Mouse (Mus musculus) left cerebral cortex, postnatal 36 days (tissue): ENCODE measurements around the gene Srrm1. TPM values are rescaled to one million over a fixed set of nuclear protein-coding genes. Genes with fewer than 3 reads are reported as not detected.

Source experiments
- DNase-seq, 2 experiments: peaks; one replicate each; pipeline ENCODE4 v3.0.0; 2021 to 2022; ENCODE audit warnings: low spot score in 2 of 2, mixed read lengths in 1 of 2
- intact Hi-C: fragments of 180-260 bp; cut with DNase I; formaldehyde crosslinking; loops from one replicate; pipeline ENCODE4 v1.15.1; 2025
- total RNA-seq, 2 experiments: library from RNA; stranded (reverse); gene quantifications; 2 replicates each; pipeline ENCODE4 v1.2.3; 2021

Srrm1 gene
- 100 to 1,000 TPM; 101 to 153 TPM for total RNA-seq

DNA sequence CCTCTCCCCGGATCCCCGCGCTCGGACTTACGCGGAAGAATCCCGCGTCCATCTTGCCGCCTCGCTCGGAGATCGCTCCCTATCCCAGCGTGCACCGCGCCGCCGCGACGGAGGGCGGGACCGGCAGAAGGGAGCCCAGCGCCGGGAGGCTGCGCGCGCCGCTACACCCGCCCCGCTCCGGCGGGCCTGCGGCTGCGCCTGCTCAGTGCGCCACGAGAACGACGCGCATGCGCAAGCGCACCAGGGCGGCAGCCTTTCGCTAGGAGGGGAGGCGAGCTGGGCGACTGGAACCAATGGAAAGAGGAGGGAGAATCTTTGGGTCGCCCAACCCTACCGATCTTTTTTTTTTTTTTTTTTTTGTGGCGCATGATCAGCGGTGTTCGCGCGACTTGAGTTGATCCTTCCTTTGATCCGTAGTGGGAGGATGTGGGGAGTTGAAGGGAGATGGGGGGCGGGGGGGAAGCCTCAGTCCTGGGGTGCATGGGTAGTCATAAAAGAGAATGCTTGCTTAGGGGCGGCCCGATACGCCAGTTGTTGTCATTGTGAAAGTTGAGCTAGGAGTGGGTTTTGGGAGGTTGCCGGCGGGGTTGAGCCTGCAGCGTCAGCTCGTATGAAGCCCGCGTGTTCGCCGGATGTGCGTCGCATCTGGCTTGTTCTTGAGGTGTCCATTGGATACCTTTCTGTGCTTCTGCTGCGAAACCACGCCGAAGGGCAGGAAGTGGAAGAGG is at the start of gene Srrm1:
Srrm1 (minus strand) TSS at position 256 of the 728 bp plus-strand sequence.
- DNase-seq: peak; percentile 98 to 100
- intact Hi-C loops: loop anchor here (2.0 kb wide), 1 partner anchor 504 kb away; no protein-coding TSS in a partner anchor

DNA sequence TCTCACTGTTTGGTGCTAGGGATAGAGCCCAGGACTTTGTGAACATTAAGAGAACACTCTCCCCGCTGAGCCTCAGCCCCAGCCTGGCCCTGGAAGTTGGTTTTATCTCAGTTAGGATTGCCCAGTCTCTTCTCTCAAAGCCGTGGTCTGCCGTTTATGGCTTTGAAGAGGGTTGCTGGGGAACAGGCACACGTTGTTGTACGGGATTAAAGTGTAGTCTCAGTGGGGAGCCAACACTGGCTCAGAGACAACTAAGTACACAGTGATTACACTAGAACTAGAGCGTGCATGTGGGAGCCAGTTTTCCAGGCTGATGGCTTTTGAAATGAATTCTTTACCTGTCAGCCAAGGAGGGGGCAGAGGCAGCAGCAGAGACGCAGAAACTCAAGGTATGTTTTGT is 48.8 kb upstream of the Srrm1 start:
- no peak for DNase-seq
- intact Hi-C loops: no loop called here

DNA sequence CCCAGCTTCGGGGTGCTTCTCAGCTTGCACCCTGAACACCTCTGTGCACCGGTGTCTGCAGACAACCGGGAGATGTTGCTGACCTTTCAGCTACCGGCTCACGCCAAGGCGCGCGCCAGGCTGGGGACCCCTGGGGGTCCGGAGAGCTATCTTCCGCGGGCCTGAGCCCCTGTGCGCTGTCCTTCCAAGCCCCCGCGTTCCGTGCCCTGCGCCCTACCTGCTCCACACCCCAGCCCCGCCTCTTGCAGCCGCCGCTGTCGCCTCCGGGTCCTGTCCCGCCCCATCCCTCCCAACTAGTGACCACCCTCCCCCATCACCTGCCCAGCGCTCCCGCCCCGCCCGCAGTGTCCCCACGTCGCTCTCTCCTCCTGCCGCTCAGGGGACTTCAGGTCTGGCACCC is 44.9 kb upstream of the Srrm1 start, which contains the start of gene Ncmap:
Ncmap (minus strand) TSS at position 237 of the 400 bp plus-strand sequence.
- DNase-seq: no peak
- intact Hi-C loops: no loop called here

DNA sequence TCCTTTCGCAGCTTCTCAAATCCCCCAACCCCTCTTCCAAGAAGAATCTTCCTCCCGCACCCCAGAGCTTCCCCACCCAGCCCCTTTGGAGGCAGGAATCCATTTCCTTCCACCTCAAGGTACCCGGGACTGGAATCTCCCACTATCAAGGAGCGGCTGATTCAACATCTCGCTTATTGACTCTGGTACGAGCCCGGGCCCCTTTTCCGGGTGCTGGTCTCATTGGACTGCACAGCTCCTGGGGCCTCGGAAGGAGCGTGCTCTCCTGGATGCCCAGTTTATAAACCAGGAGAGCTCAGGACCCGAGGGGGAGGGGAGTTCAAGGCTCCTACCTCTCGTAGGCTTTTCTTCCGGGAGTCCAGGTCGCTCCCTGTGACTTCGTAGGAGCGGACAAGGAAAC is 44.4 kb upstream of the Srrm1 start:
- intact Hi-C loops: no loop called here

DNA sequence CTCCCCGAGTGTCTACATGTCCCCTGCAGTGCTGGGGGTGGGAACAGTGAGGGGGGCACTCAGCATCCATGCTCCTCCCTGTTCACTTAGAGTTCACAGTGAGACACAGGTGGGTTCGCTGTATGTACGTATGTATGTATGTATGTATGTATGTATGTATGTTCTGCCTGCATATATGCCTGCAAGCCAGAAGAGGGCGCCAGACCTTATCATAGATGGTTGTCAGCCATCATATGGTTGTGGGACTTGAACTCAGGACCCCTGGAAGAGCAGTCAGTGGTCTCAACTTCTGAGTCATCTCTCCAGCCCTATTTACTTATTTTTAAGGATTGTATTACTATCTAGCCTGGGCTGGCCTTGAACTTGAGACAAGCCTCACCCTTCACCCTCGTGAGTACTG is 43.2 kb upstream of the Srrm1 start:
- intact Hi-C loops: no loop called here
- no peak for DNase-seq

More for the DNA sequence above, 44.4 kb upstream of the Srrm1 start:
- DNase-seq: no peak

DNA sequence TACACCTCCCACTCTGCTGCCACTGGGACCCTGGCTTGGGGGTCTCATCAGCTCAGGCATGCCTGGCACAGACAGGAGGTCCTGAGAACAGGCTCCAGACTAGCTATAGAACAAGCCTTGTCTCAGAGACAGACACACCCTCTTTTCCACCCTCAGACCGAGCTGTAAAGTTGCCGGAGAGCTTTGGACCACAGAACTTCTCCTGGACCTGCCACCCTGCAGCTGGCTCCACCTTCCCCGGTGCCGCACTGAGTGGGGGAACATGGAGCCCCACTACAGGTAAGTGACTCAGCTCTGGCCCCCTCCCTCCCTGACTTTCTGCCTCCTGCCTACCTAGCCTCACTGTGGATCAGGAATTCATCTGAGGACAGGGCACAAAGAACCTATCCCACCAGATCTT is 42.3 kb upstream of the Srrm1 start:
- intact Hi-C loops: no loop called here
- no peak for DNase-seq

DNA sequence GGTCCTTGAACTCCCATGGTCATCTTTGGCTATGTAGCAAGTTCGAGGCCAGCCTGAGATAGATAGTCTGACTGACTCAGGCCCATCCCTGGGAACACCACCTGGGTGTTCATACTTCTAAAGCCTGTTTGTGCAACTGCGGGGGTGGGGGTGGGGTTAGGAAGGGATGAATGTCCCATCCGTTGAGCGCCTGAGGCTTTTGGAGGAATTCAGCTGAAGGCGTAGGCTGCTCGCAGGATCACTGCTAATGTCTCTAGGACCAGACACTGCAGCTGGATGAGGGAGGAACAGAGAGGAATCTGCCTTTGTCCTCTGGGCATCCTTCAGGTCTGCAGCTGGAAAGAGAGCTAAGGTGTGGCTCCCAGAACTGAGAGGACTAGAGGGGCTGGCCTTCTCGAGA is 41.5 kb upstream of the Srrm1 start:
- intact Hi-C loops: no loop called here
- DNase-seq: no peak

DNA sequence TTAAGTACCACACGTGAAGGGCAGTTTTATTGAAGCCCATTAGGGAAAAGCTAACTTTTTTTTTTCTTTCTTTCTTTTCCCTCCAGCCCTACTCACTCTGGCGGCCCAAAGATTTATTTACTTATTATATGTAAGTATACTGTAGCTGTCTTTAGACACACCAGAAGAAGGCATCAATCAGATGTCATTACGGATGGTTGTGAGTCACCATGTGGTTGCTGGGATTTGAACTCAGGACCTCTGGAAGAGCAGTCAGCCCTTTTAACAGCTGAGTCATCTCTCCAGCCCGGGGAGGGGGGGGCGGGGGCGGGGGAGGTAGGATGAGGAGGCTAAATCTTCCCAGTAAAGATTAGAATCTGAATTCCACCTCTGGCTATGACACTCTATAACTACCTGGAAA is 40.3 kb upstream of the Srrm1 start:
- DNase-seq: no peak
- intact Hi-C loops: no loop called here

DNA sequence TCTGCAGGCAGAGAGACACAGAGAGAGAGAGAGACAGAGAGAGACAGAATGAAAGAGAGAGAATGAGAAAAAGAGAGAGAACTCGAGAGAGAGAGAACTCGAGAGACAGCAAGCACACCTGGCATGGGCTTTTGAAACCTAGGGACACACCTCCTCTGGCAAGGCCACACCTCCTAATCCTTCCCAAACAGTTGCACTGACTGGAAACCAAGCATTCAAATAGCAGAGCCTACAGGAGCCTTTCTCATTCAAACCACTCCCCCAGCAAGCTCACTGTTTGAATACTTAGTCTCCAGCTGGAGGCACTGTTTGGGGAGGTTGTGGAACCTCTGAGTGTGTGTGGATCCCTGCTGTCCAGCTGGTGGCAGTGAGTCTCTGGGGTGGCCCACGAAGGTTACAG is 39.7 kb upstream of the Srrm1 start:
- DNase-seq: no peak
- intact Hi-C loops: no loop called here

DNA sequence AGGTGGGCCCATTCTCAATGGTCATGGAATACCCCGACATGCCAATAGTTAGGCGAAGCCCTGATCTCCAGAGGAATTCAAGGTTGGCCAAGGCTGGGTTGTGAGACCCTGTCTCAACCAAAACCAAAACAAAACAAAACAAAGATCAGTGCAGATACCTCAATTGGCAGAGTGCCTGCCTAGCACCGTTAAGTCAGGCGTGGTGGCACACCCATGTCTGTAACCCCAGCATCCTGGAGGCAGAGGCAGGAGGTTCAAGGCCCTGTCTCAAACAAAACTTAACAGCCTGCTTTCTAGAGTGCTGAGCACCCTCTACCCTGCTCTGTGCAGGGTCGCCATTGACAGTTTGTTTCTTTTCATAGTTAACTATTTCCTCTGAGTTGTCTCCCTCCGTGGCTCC is 37.9 kb upstream of the Srrm1 start:
- DNase-seq: no peak
- intact Hi-C loops: no loop called here

DNA sequence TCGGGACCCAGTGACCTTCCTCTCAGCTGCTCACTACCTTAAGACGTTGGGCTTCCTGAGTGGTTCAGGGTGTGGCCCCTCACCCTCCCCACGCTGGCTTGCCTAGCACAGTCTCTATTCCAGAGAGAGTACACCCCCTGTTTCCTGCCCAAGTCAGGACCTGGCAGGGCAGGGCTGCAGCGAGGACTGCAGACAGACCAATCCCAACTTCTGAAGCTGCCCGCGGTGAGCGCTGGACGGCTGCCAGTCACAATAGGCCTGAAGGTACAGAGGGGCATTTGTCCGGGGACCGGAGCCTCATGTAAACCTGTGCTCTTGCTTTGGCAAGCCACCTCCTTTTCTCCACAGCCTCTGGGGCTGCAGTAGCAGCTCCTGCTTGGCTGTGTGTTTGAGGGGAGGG is 32.5 kb upstream of the Srrm1 start:
- DNase-seq: no peak
- intact Hi-C loops: loop anchor here (10.0 kb wide), 1 partner anchor 279 kb away; no protein-coding TSS in a partner anchor

DNA sequence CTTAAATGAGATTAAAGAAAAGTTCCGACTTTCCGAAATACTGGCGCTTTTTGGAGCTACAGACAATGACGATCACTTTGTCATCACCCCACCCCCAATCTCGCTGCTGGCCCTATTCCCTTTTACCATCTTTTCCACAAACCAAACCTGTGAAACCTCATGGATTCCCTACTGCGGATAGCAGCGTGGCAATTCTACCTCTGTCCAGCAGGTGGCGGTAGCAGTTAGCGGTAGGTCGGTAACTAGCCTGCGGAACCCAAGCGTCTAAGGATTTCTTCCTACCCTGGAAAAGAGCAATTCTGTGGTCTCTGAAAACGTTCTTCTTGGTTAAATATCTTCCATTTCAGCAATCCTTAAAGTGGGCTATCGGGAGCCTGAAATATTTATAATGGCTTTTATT is 29.2 kb upstream of the Srrm1 start:
- DNase-seq: peak; percentile 52 to 56
- intact Hi-C loops: loop anchor here (2.0 to 10.0 kb wide), 2 partner anchors 28 to 282 kb away; no protein-coding TSS in a partner anchor

DNA sequence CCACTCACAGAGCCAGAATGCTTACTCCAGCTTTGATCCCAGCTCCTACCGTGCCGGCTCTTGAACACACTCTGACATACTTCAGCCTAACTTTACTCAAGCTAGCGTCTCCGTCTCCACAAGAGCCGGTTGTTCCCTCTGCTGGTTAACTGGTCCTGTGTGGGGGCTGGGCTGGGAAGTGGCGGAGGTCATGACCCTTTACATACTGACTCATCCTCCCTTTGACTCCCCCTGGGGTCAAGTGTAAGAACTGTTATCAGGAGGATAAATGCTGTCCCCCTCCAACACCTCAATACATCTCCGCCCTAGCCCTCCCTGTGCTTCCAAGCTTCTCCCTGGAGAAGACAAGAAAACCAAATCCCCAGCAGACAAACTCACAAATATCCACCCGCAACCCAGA is 28.2 kb upstream of the Srrm1 start:
- DNase-seq: no peak
- intact Hi-C loops: loop anchor here (10.0 kb wide), 1 partner anchor 283 kb away; no protein-coding TSS in a partner anchor

DNA sequence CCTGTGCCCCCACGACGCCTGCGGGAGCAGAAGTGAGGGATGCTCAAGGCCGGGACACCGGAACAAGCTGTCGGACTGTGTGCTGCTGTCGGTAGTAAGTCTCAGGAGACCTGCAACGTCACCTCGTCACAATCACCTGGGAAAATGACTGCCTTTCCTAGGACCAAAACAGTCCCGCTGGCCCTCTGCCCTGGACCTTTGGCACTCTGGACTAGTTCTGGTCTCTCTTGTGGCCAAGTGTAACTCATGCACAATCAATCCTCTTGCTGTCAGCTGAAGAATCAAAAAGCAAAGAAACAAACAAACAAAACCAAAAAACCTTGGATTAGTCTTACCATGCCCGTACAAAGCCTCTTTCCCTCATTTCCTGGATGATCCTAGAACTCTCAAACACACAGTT is 24.1 kb upstream of the Srrm1 start:
- intact Hi-C loops: no loop called here
- no peak for DNase-seq

DNA sequence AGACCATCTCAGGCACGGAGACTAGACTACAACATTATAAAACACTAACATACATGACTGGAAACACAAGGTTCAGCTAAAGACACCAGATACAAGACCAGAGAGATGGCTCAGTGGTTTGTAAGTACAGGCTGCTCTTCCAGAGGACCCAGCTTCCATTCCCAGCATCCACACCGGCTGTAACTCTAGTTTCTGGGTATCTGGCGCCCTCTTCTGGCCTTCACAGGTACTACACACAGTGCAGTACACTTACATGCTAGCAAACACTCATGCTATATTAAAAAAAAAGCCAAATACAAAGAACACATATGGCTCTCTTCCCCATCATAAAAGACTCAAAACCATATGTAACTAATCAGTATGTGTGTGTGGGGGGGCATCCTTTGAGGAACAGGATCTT is 22.3 kb upstream of the Srrm1 start:
- intact Hi-C loops: no loop called here
- no peak for DNase-seq

DNA sequence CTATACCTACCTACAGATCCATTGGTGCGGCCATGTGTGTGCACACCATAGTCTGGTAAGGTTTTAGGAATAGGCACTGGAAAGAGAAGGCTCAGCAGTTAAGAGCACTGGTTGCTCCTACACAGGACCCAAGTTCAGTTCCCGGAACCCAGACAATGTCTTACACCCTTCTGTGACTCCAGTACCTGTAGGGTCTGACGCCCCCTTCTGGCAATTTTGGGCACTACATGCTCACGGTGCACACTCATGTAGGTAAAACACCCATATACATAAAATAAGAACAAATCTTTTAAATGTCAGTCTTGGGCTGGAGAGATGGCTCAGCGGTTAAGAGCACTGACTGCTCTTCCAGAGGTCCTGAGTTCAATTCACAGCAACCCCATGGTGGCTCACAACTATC is 20.2 kb upstream of the Srrm1 start:
- intact Hi-C loops: no loop called here
- DNase-seq: no peak

DNA sequence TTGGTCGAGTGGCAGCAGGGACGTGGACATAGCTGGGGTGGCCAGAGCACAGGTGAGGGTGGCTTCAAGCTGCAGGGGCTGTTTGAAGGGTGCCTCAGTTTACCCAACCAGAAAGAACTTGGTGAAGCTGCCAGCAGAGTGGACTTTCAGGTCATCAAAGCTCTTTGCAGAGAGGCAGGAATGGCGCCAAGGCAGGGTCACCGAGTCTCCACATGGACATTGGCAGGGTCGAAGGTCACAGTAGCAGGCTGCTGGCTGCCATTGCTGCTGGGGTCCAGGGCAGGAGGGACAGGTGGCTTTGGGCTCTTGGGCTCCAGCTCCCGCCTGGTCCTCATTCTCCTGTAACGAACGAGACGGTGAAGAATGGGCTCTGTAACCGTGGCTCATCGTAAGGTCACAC is 17.3 kb upstream of the Srrm1 start:
- no peak for DNase-seq
- intact Hi-C loops: no loop called here

DNA sequence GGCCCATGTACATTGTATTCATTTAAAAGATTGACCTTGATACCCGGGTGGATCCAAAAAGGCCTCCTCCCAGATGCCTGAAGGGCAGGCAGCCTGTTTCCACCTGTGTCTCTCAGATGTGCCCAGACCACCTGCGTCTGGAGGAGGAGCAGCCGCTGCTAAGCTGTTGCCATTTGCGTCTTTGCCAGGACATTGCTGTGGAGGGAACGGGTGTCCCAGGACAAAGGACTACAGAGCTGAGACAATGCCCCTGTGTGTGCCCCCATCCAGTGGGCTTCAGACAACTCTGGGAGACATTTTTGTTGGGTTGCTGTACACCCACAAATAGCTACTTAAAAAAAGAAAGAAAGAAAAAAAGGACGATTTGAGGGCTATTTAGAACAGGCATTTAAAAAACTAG is 9.7 kb upstream of the Srrm1 start:
- no peak for DNase-seq
- intact Hi-C loops: no loop called here

DNA sequence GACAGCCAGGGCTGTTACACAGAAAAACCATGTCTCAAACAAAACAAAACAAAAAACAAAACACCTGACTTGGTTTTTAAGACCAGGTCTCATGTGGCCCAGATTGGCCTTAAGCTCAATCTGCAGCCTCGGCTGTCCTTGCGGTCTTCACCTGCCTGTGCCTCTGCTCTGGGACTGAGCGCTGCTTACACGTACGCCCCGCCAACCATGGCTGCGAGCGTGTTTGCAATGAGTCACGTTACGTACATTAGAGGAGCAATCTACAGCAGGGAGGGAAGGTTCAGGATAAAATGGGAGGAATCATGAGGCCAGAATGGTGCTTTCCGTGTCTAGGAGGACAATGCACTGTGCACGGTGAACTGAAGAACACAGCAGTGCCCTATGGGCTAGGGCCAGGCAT is 8.6 kb upstream of the Srrm1 start:
- intact Hi-C loops: no loop called here
- no peak for DNase-seq

DNA sequence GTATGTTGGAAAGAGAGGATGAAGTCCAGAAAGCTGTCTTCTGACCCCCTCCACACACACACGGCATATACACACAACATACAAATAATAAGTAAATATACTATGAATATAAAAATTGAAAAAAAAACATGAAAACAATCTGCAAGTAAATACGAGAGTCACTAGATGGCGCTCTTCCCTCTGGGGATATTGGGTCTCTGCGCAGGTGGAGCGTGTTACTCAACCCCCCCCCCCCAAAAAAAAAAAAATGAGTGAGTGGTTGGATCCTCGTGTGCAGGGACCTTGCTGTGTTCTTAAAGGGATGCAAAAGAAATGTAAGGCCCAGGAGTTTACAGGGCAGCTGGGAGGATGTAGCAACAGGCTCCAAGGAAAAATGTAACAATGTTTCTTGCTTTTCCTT is 5.6 kb upstream of the Srrm1 start:
- intact Hi-C loops: loop anchor here (5.0 kb wide), 1 partner anchor 54 kb away; no protein-coding TSS in a partner anchor
- DNase-seq: no peak

DNA sequence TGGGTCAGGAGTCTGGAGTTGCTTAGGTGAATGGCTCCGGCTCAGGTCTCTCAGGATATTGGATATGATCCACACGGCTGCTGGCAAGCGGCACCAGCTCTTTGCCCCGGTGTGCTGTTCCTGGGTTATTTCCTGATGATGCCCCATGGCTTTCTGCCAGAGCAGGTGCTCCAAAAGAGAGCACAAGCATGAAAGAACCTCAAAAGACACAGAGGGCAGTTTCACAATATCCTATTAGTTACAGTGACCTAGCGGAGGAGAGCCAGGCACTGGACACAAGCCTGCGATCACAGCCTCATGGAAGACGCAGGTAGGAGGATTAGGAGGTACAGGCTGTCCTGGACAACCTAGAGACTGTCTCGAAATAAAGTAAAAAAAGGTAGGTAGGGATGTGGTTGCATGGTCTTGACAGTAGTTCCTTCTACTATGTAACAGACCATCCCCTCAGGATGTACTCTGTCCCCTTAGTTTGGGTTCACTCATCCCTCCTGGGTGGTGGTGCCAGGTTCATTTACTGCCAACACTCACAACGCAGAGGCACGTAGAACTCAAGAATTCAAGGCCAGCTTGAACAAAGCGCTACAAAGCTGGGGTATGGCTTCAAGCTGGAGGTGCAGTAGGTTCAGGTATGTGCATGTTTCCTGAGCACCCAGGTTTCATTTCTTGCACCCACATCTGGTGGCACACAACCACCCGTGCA is 4.2 kb upstream of the Srrm1 start:
- no peak for DNase-seq
- intact Hi-C loops: loop anchor here (5.0 kb wide), 1 partner anchor 55 kb away; no protein-coding TSS in a partner anchor
